Mouse (Mus musculus): ENCODE data around the gene Tcstv1.
"Not testable (repeated sequence)": the region's sequence is repeated elsewhere in the genome, so short reads cannot be mapped to it uniquely, and the experiment has no call there.

Tcstv1 gene

GRCm38 (mm10) chr13:119894685-119895084, at the start of gene Tcstv1:
Gene Tcstv1, minus strand, starts transcription at chr13:119894785.
- DNase-seq (ENCODE audit: extremely low spot score) = not testable (repeated sequence)

- not testable (repeated sequence) for DNase-seq (ENCODE audit: extremely low spot score)
These were observed 34.6 kb upstream of the Tcstv1 start, which contains the start of gene Gm21761 for GRCm38 (mm10) chr13:119929172-119929571. Gene Gm21761, minus strand, starts transcription at chr13:119929272.

GRCm38 (mm10) chr13:119924597-119925340, 30.2 kb upstream of the Tcstv1 start:
- DNase-seq (ENCODE audit: extremely low spot score) = not testable (repeated sequence)

GRCm38 (mm10) chr13:119916966-119917722, 22.6 kb upstream of the Tcstv1 start:
- DNase-seq (ENCODE audit: extremely low spot score) = not testable (repeated sequence)

- not testable (repeated sequence) for DNase-seq (ENCODE audit: extremely low spot score)
These were observed 21.9 kb upstream of the Tcstv1 start for GRCm38 (mm10) chr13:119916449-119916848.

GRCm38 (mm10) chr13:119898549-119898948, 4.0 kb upstream of the Tcstv1 start:
- DNase-seq (ENCODE audit: extremely low spot score) = not testable (repeated sequence)

GRCm38 (mm10) chr13:119886896-119887295, 7.7 kb downstream of the Tcstv1 start:
- DNase-seq (ENCODE audit: extremely low spot score) = peak; percentile 20

GRCm38 (mm10) chr13:119864395-119864999, 30.1 kb downstream of the Tcstv1 start:
- not testable (repeated sequence) for DNase-seq (ENCODE audit: extremely low spot score)

GRCm38 (mm10) chr13:119862399-119862798, 32.2 kb downstream of the Tcstv1 start:
- DNase-seq (ENCODE audit: extremely low spot score) = not testable (repeated sequence)
